Mouse (Mus musculus) left cerebral cortex, adult 2 months (tissue): ENCODE measurements at regions not wholly inside any gene's neighbourhood (a gene's known extent, or its start where the extent isn't known, plus 50 kb on each side); places are given as distances from the start of the nearest gene placed in this dataset.

Source experiments
- DNase-seq, 2 experiments: peaks; one replicate each; pipeline ENCODE4 v3.0.0; 2021 to 2022; ENCODE audit warnings: low spot score in 2 of 2, mixed read lengths in 1 of 2; ENCODE audit errors: extremely low spot score in 1 of 2
- H3K27ac ChIP-seq: fragments of 200-600 bp; 2 replicates; pipeline ENCODE4 v1.8.1; 2022
- H3K4me3 ChIP-seq: fragments of 200-600 bp; 2 replicates; pipeline ENCODE4 v1.8.1; 2022
- CTCF ChIP-seq: fragments of 200-600 bp; IDR thresholded peaks from 2 replicates; pipeline ENCODE4 v1.8.1; 2022; ENCODE audit warnings: antibody characterized with exemption, mild to moderate bottlenecking, moderate library complexity
- intact Hi-C: fragments of 180-260 bp; cut with DNase I; formaldehyde crosslinking; loops from one replicate; pipeline ENCODE4 v1.15.1; 2025

DNA sequence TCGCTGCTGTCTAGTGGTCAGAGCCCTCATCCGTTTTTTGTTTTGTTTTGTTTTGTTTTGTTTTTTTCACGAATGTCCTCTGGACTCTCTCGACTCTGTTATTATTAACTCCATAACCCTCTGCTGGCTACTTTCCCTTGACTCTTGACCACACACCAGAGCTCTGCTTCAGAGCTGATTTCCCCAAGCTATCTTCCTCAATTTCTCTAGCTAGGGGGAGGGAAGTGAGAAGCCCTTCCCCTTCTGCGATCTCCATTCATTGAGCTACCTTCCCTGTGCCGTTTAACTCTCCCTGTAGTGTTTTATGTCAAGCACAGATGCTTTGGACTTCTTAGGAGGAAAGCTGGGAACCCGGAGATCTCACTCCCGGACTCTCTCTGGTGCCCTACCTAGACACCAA lies 247.6 kb downstream of the Hlx start:
- TF ChIP-seq CTCF = no peak
- Histone ChIP-seq H3K4me3 (no peak overlapping the region), H3K27ac (no peak overlapping the region)
- intact Hi-C loops = no loop called here
- no peak for DNase-seq

DNA sequence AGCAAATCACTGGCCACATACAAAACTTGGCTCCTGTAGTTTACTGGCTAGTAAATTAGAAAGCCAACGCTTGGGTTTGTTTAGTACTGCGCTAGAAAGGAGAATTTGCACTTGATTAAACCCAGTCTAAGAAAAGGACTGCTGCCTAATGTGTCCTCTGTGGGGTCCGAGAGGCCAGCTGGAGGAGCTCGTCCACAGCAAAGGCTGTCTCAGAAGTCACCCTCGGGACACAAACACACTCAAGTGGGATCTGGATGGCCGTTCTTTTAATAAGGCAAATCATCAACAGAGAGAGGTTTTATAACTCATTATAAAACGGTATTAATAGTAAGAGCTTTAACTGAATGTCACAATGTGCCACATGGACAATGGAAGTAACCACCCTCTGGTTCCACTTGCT lies 249.0 kb downstream of the Hlx start:
- no peak overlapping the region for H3K4me3 ChIP-seq
- TF ChIP-seq CTCF = no peak
- DNase-seq = no peak
- intact Hi-C loops = no loop called here
- H3K27ac ChIP-seq = no peak overlapping the region

DNA sequence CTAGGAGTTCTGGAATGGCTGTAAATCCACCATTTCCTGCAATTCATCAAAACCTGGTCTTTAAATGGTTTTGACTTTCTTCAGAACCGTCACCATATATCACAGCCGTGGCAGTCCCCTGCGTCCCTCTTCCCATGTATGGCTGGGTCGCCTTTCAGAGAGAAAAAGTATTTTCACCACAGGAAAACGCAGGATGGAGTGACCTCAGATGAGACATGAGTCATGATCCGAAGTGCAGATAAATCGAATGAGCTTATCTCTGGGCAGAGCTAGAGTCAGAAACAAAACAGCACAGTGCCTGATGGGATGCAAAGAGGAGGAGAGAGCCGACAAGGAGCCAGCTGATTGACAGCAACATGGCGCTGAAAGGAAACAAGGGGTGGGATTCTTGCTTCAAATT lies 250.4 kb downstream of the Hlx start:
- no peak for DNase-seq
- intact Hi-C loops = no loop called here
- TF ChIP-seq CTCF = no peak
- Histone ChIP-seq H3K4me3 (no peak overlapping the region), H3K27ac (no peak overlapping the region)

DNA sequence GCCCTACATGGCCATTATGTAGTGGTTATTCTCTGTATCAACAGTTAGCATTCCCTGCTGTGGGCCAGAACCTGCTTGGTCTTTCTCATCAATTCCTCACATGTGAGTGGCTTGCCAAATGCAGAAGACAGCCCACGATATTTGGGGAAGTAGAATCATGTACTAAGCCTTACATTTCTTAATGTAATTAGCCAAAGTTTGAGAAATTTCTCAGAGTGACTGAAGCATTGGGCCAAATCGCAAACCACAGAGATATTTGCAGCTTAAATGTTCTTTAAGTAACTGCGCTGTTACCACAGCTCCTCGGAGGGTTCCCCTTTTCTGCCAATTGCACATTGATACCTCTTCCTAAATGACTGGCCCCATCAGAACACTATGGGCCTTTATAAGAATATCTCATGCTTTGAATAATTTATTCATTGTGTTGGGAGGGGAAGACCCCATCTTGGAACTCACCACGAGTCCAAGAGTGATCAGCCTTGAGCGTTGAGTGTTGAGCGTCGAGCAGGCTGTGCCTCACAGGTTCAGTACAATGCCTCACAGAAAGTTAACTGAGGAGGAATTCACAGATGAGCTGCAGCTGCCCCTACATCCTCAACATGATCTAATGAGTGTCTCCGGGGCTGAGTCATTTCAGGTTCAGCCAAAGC lies 251.7 kb downstream of the Hlx start:
- DNase-seq = no peak
- intact Hi-C loops = no loop called here
- Histone ChIP-seq H3K4me3 (no peak overlapping the region), H3K27ac (no peak overlapping the region)
- no peak for TF ChIP-seq CTCF

DNA sequence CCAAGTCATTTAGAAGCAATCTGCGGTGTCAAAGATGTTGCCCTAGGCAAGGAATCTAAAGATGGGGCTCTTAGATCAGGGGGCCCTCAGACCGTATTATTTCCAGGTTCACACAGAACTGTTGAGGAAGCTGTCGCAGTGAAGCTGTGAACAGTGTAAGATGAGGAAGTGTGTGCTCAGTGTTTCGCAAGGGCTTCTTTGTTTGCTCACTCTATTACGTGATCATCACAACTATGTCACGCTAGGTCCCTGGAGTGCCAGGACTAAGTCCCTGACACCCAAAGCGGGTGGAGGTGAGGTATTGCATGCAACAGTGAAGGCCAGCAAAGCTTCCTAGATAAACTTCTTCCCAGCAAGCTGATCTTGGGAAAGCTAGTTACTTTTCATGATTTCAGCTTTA lies 254.4 kb downstream of the Hlx start:
- H3K4me3 ChIP-seq = no peak overlapping the region
- no peak for TF ChIP-seq CTCF
- no peak for DNase-seq
- intact Hi-C loops = no loop called here
- H3K27ac ChIP-seq = no peak overlapping the region

DNA sequence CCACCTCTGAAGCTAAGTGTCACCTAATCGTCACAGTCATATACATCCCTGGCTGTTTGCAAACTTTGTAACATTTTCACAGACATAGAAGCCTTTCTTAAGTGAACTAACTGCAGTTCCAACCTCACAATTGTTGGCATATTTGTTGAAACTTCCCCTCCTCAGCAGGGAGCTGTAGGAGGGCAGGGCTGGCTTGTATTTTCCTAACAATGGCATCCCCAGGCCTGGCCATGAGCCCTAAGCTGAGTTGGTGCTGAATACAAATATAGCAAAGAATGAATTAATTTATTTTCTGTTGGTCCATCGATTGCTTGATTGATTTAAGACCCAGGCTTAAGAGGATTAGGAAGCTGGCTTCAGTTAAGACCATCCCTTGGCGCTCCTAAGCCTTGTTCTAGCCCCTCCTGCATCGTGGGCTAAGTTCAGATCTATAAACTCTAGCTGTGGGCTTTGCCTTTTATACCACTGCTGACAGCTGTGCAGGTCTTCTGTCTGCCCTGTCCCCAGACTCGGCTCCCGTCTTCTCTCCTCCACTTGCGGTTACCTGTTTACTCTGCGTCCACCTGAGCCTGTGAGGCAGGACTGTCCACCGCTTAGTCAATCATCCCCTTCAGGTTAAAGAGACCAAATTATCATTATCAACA lies 269.8 kb downstream of the Hlx start:
- intact Hi-C loops = no loop called here
- H3K27ac ChIP-seq = no peak overlapping the region
- no peak for TF ChIP-seq CTCF
- DNase-seq = no peak
- H3K4me3 ChIP-seq = no peak overlapping the region

DNA sequence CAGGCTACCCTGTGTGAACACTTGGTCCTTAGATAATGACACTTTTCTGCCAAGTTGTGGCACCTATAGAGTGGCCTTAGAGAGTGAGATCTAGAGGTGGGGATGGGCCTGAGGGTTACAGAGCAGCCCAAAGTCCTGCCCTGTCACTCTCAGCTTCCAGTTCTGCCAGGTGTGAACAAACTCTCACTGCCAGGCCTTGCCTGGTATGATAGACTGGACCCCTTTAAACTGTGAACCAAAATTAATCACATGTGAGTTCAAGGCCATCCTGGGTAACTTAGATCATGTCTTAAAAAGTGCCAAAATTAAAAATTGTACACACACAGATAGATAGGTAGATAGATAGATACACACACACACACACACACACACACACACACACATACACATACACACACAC lies 271.0 kb downstream of the Hlx start:
- intact Hi-C loops = no loop called here
- no peak overlapping the region for H3K4me3 ChIP-seq
- DNase-seq = no peak
- TF ChIP-seq CTCF = no peak
- H3K27ac ChIP-seq = no peak overlapping the region

DNA sequence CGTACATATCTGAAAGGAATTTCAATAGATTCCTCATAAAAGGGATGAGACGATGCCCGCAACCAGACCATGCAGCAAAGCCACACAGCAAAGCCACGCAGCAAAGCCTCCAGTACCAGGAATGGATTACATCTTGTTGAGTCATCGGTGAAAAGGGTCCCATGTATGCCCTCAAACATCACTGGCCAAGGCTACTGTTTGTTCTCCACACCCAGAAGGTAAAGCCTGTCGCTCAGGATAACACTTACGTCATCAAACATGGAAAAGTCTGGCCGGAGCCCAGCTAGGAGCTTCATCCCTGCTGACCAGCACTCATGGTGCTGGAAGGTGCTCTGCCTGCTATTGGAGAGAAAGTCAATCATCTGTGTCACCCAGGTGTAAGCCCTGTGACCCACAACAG lies 275.7 kb downstream of the Hlx start:
- no peak overlapping the region for H3K4me3 ChIP-seq
- intact Hi-C loops = no loop called here
- TF ChIP-seq CTCF = no peak
- no peak for DNase-seq
- no peak overlapping the region for H3K27ac ChIP-seq

DNA sequence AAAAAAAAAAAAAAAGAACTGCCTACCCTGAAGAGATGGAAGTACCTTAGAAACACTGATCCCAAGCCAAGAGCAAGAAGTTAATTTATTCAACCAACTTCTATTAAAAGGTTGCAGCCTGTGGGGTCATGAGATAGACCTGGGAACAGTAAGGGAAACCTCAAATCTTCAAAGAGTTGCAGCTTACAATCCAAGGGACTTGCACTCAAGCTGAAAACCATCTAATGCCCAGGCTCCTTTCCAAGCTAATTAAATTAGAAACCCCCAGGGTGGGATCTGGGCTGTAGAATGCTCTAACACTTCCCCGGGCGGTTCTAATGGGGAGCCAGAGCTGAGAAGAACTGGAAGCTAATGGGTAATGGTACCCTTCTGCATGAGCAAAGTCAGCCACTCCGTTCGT lies 278.0 kb downstream of the Hlx start:
- Histone ChIP-seq H3K4me3 (no peak overlapping the region), H3K27ac (no peak overlapping the region)
- no peak for DNase-seq
- TF ChIP-seq CTCF = no peak
- intact Hi-C loops = no loop called here

DNA sequence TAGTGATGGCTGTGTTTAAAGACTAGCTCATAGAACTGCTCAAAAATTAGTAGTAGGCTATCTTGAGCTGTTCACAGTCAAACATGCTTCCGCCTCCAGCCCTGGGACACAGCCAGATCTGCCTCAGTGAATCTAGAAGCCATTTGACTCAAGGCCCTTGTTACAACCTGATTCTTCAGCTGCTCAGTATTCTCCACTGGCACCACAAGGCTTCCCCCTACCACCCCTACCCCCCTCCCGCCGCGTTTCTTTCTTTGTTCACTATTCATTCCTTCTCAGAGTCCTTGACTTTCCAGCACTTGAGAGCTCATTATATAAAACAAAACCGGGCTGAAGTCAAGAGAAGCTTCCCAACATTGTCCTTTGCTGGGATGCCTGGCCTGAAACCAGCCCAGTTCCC lies 278.7 kb downstream of the Hlx start:
- Histone ChIP-seq H3K4me3 (no peak overlapping the region), H3K27ac (no peak overlapping the region)
- TF ChIP-seq CTCF = no peak
- no peak for DNase-seq
- intact Hi-C loops = no loop called here

DNA sequence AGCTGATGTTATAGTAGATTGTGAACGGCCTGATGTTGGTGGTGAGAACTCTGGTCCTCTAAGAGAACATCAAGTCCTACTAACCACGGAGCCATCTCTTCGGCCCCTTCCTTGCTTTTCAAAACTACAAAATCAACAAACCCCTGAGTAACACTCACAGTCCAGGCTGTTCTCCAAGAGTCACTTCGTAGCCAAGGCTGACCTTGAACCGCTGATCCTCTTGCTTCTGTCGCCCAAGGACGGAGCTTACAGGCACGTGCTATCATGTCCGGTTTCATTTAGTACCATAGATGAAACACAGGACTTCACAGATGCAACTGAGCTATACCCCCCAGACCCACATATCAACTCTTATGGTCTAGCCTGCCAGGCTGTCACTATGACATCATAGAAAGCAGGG lies 279.4 kb downstream of the Hlx start:
- Histone ChIP-seq H3K4me3 (no peak overlapping the region), H3K27ac (no peak overlapping the region)
- no peak for TF ChIP-seq CTCF
- intact Hi-C loops = no loop called here
- no peak for DNase-seq

DNA sequence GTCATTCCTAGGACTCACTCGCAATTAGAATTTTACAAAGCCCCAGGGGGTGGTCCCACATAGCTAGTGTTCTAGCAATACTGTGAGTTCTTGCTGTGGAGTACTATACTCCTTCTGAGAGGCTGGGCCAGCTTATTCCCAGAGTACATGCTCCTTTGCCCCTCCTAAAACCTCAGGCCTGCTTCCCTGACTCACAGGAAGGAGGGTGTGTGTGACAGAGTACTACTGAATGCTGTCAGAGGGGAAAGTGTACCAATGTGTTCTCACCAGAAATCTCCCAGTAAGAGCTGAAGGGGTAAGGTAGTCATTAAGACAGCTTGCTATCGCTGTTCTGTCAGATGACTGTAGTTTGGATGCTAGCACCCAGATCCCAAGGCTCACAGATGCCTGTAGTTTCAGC lies 280.7 kb downstream of the Hlx start:
- Histone ChIP-seq H3K4me3 (no peak overlapping the region), H3K27ac (no peak overlapping the region)
- DNase-seq = no peak
- intact Hi-C loops = no loop called here
- TF ChIP-seq CTCF = no peak

DNA sequence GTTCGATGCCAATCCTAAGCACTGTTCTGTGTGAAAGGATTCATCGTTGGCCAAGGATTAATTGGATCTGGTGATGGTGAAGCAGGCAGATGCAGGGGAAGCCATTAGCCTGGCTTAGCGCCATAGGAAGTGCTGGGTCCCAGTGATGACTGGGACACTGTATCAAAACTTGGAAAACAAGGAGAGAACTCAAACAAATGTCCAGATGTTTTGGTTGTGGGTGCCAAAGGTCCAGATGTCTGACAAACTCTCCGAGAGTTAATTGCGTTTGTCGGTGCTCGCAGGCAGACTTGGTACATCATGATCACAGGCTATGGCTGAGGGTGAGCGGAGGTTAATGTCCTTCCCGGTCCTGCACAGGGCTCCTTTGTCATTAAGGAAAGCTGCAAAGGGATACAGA lies 283.4 kb downstream of the Hlx start:
- intact Hi-C loops = loop anchor here (10.0 kb wide), 1 partner anchor 184 kb away; no protein-coding TSS in a partner anchor
- no peak for DNase-seq
- TF ChIP-seq CTCF = no peak
- no peak overlapping the region for H3K27ac ChIP-seq
- no peak overlapping the region for H3K4me3 ChIP-seq
